Mouse (Mus musculus) layer of hippocampus, adult 9-11 months (tissue): ENCODE data around the gene Snapc1.

ENCODE experiments used
- DNase-seq: peaks from one replicate; pipeline ENCODE4 v3.0.0; 2022

The Snapc1 gene

DNA sequence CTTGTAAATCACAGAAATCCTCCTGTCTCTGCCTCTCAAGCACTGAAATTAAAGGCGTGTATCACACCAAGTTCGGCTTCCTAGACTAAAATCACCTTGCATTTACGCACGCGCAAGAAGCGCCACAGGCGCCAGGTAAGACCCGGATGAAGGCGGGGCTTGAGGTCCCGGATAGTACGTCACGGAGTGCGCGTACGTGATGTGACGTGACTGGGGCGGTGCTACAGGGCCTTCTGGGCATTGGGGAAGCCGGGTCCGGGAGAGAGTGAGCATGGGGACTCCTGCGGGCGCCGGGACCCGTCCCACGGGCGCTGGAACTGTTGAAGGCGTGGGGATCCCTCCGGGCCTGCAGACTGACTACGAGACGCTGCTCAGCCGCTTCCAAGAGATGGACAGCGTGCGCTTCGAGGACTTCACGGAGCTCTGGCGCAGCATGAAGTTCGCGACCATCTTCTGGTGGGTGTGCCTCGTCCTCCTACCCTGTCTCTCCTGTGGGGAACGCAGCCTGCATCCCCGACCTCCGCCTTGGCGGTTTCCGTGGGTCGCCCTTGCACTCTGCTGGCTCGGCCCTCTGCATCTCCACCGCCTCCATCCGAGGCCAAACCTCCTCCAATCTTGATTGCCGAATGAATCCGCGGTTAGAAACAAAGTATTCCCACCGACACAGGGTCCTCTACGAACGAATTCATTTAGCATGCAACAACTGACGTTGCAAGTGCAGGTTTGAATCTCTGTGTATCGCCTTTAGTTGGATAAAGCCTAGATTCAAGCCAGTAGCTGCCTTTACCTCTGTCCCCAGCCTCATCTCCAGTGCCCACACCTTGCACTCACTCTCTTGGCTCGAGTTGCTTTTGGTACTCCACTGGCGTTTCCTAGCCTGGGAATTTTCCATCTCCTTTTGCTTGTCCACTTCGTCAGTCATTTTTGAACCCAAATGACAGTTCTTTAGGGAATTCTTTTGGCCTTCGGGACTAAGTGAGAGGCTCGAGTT, at the start of gene Snapc1:
TSS of gene Snapc1 (plus strand) at position 191 of the 991 bp plus-strand sequence.
- DNase-seq: peak; percentile 97

DNA sequence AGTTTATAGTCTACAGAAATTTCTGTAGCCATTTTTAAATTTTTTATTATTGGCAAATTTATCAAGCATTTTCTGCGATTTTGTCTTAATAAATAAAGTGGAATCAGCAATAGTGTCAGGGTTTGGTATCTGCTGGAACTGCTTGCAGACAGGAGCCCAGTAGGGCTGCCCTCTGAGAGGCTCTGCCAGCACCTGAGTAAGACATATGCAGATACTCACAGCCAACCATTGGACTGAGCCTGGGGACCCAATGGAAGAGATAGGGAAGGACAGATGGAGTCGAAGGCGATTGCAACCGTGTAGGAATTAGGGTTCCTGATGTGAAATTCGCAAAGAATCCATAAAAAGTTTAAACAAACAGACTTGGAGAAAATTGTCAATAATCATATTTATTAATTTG, 45.8 kb upstream of the Snapc1 start:
- DNase-seq: no peak

DNA sequence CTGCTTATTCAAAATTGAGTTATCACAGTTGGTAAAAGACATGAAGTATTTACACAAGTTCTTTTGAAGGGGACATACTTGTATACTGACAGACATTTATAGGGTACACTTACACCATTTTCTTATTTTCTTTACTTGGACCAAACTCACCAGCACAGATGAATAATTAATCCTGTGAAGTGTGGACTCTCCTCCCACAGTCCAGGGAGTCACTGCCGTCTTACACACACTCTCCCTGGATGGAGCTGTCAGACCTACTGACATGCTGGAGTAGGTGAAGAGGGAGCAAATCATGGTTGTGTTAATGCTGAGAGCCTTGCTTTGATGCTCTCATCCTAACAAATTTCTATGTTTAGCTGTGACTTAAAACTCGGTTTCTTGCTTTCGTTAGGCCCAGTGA, 34.0 kb upstream of the Snapc1 start:
- no peak for DNase-seq

DNA sequence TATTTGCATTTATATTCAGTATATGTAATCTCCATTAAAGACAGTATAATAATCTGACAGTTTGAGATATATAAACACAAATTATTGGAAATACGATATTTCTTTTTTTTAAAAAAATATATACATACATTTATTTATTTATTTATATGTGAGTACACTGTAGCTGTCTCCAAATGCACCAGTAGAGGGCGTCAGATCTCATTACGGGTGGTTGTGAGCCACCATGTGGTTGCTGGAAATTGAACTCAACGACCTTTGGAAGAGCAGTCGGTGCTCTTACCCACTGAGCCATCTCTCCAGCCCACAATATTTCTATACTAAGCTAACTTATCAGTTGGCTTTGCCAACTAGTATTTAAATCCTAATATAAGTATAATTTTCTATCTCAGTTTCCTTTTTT, 33.0 kb upstream of the Snapc1 start:
- no peak for DNase-seq

DNA sequence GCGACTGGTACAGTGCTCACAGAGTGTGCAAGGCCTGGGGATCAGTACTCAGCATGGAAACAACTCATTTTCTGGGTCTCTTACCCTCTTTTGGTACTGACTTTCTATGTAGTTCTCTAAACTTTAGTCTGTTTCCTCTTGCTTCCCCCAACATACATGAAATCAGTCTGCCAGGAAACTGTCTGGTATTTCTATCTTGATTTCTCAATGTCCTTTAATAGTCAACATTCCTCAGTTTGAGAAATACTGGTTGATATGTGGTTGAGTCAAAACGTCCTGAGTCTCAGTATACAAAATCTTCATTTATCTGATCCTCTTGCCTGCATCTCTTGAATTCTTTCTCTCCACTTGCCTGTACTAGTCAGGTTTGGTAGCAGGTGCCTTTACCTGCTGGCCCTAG, 29.8 kb upstream of the Snapc1 start:
- no peak for DNase-seq

DNA sequence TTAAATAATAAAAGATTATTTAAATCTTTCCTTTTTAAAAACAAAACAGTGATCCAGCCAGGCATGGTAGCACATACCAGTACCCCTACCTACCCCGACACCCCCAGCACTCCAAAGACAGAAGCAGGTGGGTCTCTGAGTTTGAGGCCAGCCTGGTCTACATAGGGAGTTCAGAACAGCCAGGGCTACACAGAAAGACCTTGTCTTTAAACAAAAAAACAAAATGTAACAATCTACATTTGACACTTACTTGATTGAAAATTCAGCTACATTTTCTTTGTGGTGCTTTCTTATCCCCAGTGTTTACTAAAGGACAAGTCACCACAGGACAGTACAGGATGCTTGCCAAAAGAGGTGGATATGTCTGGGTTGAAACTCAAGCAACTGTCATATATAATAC, 26.9 kb upstream of the Snapc1 start, which contains the start of gene Gm49321:
TSS of gene Gm49321 (plus strand) at position 301 of the 400 bp plus-strand sequence.
- no peak for DNase-seq

DNA sequence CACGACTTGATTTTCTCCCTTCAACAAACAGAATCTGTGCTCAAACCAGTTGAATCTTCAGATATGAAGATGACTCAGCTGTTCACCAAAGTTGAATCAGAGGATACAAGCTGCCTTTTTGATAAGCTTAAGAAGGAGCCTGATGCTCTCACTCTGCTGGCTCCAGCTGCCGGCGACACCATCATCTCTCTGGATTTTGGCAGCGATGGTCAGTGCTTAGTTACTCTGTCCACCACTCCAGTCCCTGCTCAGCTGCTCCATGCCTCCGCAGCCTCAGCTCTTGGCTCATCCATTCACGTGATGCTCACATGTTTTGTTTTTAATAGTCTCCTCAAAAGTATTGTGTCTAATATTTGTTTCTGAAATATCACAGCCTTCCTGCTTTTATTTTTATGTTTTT, 24.7 kb upstream of the Snapc1 start:
- DNase-seq: no peak

DNA sequence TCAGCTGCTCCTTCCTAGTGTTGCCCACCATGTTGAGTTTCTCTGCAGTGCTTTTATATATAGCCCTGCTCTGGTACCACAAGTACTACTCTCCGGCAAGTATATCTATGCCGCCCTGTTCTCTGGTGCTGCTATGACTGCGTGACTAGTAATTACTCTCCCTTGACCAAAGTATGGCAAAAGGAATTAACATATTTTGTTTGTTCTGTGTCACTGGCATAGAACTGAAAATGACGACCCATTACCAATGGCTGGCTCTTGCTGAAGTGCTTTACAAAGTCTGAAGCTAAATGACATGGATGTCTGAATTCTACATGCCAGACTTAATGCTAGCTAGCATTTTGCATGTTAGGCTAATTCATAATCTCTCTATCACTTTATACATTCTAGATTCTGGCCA, 15.9 kb upstream of the Snapc1 start:
- no peak for DNase-seq

DNA sequence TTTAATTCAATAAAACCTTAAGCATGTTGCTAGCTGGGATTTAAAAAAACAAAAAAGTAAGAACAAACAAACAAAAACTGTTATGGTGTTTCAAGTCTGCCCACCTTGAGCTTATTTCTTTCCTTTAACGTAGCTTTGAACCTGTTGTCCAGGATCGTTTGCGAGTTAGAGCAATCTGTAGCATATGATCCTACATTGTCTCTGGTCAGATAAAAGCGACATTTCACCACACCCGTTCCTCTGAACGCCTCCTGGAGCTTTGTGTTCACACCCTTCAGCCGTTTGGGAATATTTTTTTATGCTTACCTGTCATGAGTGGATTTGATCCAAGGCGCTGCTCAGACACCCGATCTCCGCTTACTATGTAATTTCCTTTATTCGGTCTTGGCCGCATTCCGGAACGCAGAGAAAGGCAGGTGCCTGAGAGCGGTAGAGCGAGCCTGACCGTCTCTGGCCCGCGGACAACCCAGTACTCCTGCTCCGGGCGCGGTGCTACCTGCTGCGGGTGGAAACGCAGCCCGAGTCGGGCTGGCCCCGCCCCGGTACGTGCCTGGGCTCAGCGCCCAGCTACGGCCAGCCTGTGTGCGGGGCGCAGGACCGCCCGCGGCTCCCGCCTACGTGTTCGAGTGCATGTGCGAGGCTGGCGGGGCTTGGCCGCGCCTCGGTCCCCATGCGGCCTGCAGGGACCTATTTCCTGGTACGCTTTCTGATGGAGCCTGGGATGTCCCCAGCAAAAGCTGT, 14.8 kb upstream of the Snapc1 start:
- peak; percentile 32 for DNase-seq

DNA sequence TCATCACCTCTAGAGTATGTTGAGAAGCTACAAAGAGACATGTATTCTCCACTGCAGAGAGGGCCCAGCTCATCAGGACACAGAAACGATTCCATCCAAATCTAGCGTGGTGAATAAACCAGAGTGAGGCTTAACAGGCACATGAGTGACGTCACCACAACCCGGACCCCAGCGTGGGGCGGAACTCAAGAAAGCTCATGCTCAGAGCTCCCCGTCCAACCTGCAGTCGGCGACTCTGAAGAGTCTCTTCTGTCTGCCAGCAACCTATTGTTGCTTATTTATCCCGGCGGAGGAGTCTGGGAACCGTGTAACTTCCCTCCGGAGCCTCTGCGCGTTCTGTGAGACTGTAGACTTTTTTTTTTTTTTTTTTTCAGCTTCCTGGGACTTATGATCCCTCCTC, 11.4 kb upstream of the Snapc1 start:
- DNase-seq: no peak

DNA sequence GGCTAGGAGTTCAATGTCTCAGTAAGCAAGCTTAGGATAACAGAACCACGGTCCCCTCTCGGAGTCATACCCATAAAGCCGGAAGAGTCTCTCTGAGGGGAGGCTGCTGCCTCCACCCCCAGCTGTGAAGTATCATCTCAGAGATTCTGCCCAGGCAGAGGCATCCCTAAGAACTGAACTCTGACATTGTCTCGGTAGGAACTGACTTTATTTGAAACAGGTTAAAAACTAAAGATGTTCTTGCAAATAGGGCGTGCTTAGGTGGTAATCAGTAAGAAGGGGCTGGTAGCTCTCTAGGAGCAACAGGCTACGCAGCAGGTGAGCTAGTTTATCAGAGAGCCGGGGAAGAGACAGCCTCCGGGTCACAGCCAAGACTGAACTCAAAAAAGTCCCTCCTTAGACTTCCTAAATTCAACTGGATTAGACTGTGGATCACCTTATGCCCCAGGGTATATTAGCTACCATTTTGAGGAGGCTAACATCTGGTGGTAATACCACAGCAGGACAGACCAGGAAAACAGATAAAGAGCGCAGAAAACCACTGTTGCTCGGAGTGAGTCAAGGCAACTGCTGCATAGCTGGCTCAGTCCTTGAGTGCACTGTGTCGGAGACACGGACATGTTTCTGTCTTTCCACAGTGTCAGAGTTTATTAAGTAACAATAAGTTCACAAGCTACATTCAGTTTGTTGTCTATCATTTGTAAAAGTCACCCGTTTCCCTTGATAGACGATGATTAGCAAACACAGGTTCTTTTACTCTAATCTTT, 10.7 kb upstream of the Snapc1 start:
- DNase-seq: no peak

DNA sequence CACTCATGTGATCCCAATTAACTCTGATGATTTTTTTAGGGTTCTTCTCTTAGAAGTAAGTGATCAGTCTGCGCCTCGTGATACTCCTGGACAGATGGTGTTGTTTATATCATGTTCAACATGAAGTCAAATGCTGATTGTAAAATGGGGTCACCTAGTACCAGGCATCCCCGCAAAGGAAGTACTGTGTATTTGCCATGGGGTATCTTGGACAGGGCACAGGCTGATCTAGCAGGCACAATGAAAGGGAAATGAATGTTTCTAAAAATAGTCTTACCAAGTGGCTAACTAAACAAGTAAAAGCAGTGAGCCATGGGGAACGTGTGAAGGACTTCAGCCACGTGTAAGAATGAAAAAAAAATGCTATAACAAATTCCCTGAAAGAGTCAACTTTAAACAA, 9.5 kb upstream of the Snapc1 start:
- DNase-seq: no peak

DNA sequence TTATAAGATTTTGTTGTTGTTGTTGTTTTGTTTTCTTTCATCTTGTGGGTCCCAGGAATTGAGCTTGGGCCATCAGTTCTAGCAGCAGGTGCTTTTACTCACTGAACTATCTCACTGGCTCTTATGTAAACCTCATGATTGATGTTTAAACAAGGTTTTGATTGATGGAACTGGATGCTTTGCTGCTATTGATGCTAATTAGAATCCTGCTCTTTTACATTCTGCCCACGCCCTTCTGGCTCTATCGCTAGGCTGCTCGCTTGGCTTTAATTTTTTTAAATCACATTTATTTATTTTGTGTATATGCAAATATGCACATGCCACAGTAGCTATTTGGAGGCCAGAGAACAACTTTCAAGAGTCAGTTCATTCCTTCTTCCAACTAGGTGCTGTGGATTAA, 6.6 kb upstream of the Snapc1 start:
- peak; percentile 86 for DNase-seq

DNA sequence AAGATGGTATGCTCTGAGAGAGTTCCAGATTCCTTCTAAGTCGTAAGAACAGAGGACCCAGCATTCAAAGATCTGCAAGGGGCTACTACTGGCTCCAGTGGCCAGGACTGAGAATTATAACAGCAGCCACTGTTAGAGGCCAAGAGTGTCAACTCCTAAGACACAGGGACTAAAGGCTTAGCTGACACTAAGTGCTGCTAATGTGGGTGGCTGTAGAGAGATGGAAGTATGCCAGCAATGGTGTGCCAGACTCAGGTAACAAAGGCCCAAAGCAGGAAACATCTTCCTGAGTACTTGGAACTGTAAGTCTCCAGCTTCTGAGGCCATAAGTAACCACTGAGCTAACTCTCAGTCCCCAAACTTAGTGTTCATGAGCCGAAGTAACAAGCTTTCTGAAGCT, 5.5 kb upstream of the Snapc1 start:
- no peak for DNase-seq

DNA sequence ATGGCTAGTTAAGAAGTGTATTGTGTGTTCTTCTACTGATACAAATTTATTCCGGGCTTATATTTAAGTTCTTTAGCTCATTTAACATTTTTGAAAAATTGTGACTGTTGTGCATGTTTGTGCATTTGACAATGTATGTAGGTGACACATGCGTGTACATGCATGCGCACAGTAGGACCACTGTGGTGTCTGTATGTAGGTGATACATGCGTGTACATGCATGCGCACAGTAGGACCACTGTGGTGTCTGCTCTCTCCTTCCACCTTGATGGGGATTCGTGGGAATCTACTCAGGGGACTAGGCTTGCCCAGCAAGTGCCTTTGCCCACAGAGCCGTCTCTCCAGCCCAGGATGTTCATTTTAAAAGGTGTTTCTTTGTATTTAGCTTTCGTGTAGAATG, 4.9 kb downstream of the Snapc1 start:
- no peak for DNase-seq

DNA sequence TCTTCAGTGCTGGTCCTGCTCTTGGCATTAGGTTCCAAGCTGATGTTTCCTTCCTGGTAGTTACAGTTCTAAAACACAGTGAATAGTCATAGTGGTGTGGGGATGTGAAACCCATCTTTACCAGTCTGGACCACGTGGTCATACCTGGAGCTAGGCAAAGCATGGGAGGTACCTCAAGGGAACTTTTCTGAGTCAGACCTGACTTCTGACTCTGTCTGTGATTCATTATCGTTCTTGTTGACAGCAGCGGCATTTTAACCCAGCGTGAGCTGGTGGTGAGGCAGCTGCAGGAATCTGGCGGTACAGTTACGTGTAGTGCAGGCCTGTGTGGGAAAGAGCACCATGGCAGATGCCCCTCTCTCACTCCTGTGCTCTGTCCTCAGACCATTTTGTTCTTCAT, 10.3 kb downstream of the Snapc1 start:
- no peak for DNase-seq

DNA sequence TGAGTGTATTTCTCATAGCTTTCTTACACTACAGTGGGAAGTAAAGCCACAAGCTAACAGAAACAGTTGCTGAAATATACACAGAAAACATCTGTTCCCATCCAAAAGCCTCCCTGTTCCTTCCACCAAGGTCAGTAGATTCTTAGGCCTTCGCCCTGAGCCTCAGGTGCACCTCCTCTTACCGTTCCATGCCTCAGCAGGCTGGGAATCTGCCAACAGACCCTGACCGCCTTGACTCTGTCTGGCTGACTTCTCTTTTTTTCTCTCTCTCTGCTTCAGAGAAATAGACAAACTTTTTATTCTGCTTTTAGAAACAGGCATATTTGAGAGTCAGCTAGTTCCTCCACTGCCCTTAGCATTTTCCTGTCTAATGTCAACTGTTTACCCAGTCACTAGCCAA, 13.9 kb downstream of the Snapc1 start:
- no peak for DNase-seq

DNA sequence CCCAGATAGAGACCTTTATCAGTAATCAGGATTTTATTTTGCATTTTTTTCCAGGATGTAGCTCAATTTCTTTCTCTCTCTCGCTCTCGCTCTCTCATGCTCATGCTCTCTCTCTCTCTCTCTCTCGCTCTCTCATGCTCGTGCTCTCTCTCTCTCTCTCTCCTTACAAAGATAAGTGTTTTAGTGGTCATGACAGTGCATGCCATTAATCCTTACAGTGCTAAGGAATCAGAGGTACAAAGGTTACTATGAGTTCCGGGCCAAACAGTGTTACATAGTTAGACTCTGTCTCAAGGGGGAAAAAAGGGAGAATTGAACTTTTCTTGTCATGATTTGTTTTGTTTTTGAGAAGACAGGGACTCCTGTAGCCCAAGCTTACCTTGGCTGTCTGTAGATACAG, 15.4 kb downstream of the Snapc1 start:
- no peak for DNase-seq

DNA sequence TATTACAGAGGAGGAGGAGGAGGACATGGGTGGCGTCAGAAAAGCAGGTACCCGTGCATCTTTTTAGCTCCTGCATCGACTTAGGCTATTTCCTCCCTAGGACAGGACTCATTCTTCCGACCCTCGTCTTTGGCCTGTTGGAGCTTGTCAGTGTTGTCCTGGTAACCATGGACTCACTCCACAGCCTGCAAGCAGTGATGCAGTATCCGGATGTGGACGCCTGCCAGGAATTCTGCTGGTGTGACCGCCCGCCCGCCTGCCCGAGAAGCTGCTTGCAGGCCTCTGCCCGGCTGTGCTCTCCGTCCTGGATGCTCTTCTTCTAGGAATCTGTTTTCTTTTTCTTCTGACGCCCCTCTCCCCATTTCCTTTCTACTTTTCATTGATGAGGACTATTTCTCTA, 18.3 kb downstream of the Snapc1 start:
- DNase-seq: peak; percentile 70

DNA sequence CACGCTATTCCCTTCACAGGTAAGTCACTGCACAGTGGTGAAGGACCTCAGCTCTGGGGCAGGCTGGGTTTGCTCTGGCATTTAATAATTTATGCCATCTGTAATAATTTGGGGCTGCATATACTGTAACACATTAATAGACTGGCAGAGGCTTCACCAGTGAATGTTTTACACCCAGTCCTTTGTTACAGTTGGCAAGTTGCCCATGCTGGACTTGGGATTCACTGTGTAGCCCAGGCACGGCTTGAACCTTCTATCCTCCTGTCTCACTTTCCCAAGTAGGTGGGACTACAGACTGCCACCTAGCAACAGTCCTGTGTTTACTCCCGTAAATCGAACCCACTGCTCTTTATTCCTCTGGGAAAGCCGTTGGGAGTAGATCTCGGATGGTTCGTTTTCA, 22.0 kb downstream of the Snapc1 start:
- DNase-seq: no peak

DNA sequence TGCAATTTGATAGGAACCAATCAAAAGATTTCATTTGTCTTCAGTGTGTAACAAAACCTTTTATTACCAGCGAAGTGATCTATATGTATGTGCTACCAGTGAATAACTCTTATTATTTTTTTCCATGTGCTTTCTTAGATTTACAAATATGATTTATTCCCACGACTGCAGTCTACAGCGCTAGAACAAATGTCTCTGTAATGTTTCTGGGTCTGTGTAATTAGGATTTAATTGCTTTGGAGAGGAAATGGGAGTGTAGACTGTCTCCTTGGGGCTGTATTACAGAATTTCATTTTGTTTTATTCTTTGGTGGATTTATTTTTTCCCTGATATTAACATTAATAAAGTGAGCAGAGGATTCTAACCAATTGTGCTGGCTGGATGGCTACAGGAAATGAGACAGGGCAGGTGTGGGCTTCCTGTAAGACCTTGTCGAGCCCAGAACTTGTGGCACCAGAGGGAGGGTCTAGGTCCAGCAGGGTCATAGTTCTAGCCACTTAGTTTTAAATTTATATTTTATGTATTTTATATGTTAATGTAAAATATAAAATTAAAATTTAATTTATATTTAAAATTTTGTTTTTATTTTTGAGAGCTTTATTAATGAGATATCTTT, 24.2 kb downstream of the Snapc1 start:
- DNase-seq: no peak

DNA sequence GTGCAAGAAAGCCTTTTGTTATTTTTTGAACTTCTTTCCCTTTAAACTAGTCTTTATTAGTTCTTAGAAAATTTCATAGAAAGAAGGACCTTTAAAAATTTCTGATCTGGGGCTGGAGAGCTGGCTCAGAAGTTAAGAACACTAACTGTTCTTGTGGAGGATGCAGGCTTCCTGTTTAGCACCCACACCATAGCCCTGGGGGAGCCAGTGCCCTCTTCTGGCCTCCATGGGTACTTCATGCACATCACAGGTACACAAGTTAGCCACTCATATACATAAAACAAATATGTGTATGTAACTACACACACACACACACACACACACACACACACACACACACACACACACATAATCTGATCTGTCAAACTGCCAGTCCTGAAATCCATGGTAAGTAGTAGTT, 25.3 kb downstream of the Snapc1 start:
- peak; percentile 22 for DNase-seq

DNA sequence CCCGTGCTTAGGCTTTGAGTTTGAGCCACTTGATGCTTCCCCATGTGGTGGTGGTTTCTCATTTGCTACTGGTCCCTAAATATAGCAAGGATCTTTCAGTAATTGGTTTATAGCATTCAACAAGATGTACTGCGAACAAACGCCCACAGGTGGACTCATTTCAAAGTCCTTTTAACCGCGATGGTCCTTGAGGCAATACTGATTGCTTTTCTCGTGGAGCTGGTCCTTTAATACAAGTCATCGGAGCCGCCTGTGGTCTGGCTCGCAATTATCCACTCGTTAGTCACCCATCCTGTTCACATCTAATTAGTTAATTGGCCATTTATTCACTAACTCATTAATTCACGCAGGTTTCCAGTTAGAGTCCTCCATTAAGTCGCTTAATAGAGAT, 32.6 kb downstream of the Snapc1 start:
- DNase-seq: peak; percentile 51
